Mouse (Mus musculus) left cerebral cortex, adult 6 months (tissue): ENCODE data around the gene Praf2. TPM values are rescaled to one million over a fixed set of nuclear protein-coding genes. Genes with fewer than 3 reads are reported as not detected.

Source experiments
- long read RNA-seq, 2 experiments: library from polyadenylated mRNA; unstranded; transcript quantifications; one replicate each; pipeline ENCODE4 v2.0.0; 2019 to 2020
- polyA plus RNA-seq: library from polyadenylated mRNA; unstranded; fragments of <200 nt; fragmentation: Nextera tagmentation; gene quantifications from 2 replicates; pipeline ENCODE4 v1.2.3, GENCODE M21; 2021

The Praf2 gene
- 110 and 132 TPM in 2 replicates for polyA plus RNA-seq
- long read RNA-seq, experiment 1, transcript Praf2-201 (3 exons, 1,339 nt): major isoform, 126 of 127 reads
- long read RNA-seq, experiment 1, partial matches to known transcripts: 0 of 127 reads
- long read RNA-seq, experiment 1, other reads (novel, unspliced or antisense): 1 of 127 reads
- long read RNA-seq, experiment 2, transcript Praf2-201 (3 exons, 1,339 nt): major isoform, 82 of 96 reads
- long read RNA-seq, experiment 2, partial matches to known transcripts: 0 of 96 reads
- long read RNA-seq, experiment 2, other reads (novel, unspliced or antisense): 14 of 96 reads

DNA sequence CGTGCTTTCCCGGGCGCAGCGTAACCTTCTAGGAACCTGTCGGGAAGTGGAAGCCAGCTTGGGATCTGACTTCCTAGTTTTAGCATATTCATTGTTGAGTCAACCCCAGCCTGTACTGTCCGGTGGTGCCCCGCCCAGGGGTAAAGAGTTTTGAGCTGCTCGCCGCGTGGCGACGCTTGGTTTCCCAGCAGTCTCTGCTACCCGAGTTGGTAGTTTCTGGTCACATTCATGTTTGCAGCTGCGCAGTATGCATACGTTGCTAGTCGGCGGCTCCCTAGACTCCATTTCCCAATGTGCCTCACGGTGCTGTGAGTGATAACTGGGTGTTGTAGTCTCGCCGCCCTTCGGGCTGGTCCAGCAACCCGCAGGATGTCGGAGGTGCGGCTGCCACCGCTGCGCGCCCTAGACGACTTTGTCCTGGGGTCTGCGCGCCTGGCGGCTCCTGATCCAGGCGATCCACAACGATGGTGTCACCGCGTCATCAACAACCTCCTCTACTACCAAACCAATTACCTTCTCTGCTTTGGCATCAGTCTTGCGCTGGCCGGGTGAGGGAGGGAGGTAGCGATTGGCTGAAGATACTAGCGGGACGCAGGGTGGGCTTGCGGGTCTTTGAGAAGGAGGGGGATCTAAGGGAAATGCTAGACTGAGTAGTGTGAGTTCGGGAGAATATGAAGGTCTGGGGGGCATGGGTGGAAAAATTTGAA is at the start of gene Praf2:
Gene Praf2, plus strand, starts transcription at position 225 of the 707 bp plus-strand sequence.

DNA sequence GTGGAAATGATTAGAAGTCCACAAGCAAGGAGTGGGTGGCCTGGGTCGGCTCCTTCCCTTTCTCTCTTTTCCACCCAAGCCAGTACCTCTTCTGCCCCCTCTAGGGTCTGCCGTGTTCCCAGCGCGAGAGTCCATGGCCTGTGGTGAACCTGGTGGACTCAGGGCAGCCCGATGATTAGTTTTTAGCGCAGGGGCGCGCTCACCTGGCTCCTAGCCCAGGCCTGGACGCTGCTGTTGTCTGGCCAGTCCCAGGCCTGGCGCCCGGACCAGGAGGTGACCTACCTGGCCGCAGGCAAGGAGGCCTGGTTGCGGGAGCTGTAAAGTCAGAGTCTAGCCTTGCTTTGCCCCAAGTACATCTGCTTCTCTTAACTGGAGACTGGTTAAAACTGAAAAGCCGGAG is 47.4 kb upstream of the Praf2 start, which contains the start of gene Magix:
Gene Magix, minus strand, starts transcription at position 388 of the 400 bp plus-strand sequence.

DNA sequence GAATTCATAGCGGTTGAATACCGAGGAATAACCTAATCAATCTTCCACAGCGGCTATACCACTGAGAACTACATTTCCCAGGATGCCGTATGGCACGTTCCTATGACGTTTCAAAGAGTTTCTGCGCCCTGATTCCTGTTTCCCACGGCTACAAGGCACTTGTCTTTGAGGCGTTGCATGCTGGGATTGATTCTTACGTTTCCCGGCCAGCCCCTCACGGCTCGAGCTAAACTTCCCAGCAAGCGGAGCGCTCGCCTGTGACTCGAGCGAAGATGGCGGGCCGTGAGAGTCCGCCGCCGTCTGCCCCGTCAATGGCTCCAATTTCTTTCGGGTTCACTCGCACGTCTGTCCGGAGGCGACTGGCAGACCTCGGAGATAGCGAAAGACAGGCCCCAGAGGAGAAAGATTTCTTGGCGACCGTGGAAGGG is 31.3 kb upstream of the Praf2 start, which contains the start of gene Gpkow:
Gene Gpkow, plus strand, starts transcription at position 178 of the 428 bp plus-strand sequence.

GRCm38 (mm10) chrX:7714135-7714899 is 13.9 kb upstream of the Praf2 start, which contains the start of gene Wdr45:
Wdr45 (plus strand) TSS chrX:7714333.

GRCm38 (mm10) chrX:7721514-7722281 is 6.5 kb upstream of the Praf2 start, which contains the start of gene Gm45208:
Gm45208 (plus strand) TSS chrX:7722245.

DNA sequence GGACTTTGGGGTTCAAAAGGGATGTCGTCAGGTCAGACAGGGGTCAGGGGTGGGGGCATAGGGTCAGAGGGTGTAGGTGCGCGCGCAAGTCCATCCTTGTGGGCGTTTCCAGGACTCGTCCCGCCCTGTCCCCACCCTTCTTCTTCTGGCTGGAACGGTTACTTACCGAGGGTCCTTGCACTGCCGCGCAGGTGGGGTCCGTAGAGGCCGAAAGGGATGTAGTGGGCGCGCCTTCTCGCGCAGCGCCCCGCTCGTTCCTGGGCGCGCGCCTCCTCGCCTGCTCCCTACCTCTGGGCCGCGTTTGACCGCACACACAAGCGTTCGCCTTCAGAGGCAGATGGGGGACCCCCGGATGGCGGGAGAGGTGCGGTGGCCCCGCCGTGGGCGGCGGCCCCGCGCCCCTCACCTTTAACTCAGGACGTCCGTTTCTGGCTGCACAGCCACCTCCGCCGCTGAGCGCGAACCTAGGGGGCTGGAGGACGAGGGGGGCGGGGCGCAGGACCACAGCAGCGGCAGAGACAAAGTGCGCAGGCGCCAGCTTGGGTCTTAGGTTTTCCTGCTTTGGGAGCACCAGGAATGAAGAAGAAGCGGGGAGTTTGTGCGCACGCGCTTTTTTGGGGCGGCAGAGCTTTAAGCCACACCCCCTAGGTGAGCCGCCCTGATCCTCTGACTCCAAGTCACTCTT is 22.3 kb downstream of the Praf2 start, which contains the start of gene Ccdc120:
Gene Ccdc120, minus strand, starts transcription at position 474 of the 685 bp plus-strand sequence.

GRCm38 (mm10) chrX:7762137-7762920 is 34.1 kb downstream of the Praf2 start, which contains the start of gene Tfe3:
Tfe3 (plus strand) TSS chrX:7762560.

Other genes with a start within 250 kb of the Praf2 start
- 0.49 TPM in 1 of 2 replicates, not detected in the other for gene Foxp3, start 154.8 kb upstream of the Praf2 start, polyA plus RNA-seq
- 3.3 and 13.6 TPM in 2 replicates for gene Ppp1r3f, start 154.2 kb upstream of the Praf2 start, polyA plus RNA-seq
- 21.8 and 27.4 TPM in 2 replicates for gene Ccdc22, start 122.9 kb upstream of the Praf2 start, polyA plus RNA-seq
- not detected in 2 replicates for gene Cacna1f, start 121.4 kb upstream of the Praf2 start, polyA plus RNA-seq
- gene Syp, start 90.0 kb upstream of the Praf2 start, polyA plus RNA-seq: 229 and 565 TPM in 2 replicates
- 1.1 and 1.3 TPM in 2 replicates for gene Prickle3, start 71.2 kb upstream of the Praf2 start, polyA plus RNA-seq
- gene Plp2, start 57.0 kb upstream of the Praf2 start, polyA plus RNA-seq: 12.5 and 19.4 TPM in 2 replicates
- 0.20 and 0.41 TPM in 2 replicates for gene Magix, start 47.2 kb upstream of the Praf2 start, polyA plus RNA-seq
- gene Gpkow, start 31.3 kb upstream of the Praf2 start, polyA plus RNA-seq: 14.0 and 20.9 TPM in 2 replicates
- gene Wdr45, start 14.1 kb upstream of the Praf2 start, polyA plus RNA-seq: 16.0 and 48.4 TPM in 2 replicates
- 0.53 TPM in 1 of 2 replicates, not detected in the other for gene Gm45208, start 6.2 kb upstream of the Praf2 start, polyA plus RNA-seq
- gene Ccdc120, start 22.5 kb downstream of the Praf2 start, polyA plus RNA-seq: 7.5 and 8.8 TPM in 2 replicates
- gene Tfe3, start 34.1 kb downstream of the Praf2 start, polyA plus RNA-seq: 7.3 and 12.4 TPM in 2 replicates
- gene Gripap1, start 61.3 kb downstream of the Praf2 start, polyA plus RNA-seq: 35.3 and 40.6 TPM in 2 replicates
- 3.7 and 5.4 TPM in 2 replicates for gene Kcnd1, start 93.8 kb downstream of the Praf2 start, polyA plus RNA-seq
- gene Otud5, start 112.9 kb downstream of the Praf2 start, polyA plus RNA-seq: 6.5 and 37.5 TPM in 2 replicates
- gene Pim2, start 149.8 kb downstream of the Praf2 start, polyA plus RNA-seq: 34.2 and 39.8 TPM in 2 replicates
- 17.0 and 19.7 TPM in 2 replicates for gene Slc35a2, start 155.6 kb downstream of the Praf2 start, polyA plus RNA-seq
- 64.3 and 77.7 TPM in 2 replicates for gene Pqbp1, start 170.8 kb downstream of the Praf2 start, polyA plus RNA-seq
- gene Timm17b, start 170.9 kb downstream of the Praf2 start, polyA plus RNA-seq: 52.7 and 64.9 TPM in 2 replicates
- not detected in 2 replicates for gene Gm10491, start 179.4 kb downstream of the Praf2 start, polyA plus RNA-seq
- not detected in 2 replicates for gene Gm10490, start 181.1 kb downstream of the Praf2 start, polyA plus RNA-seq
- gene Pcsk1n, start 191.4 kb downstream of the Praf2 start, polyA plus RNA-seq: 460 and 1,161 TPM in 2 replicates
- not detected in 2 replicates for gene Eras, start 200.2 kb downstream of the Praf2 start, polyA plus RNA-seq
- gene Hdac6, start 219.4 kb downstream of the Praf2 start, polyA plus RNA-seq: 9.2 and 9.8 TPM in 2 replicates
- gene Gata1, start 249.6 kb downstream of the Praf2 start, polyA plus RNA-seq: not detected in 2 replicates